Mouse (Mus musculus): ENCODE results near the gene Zfp78. TPM values are rescaled to one million over a fixed set of nuclear protein-coding genes. Genes with fewer than 3 reads are reported as not detected.

Gene Zfp78
- polyA plus RNA-seq, 1 experiment from 2014 or later, result 0.97 TPM

Other genes with a start within 250 kb of the Zfp78 start
- gene Zfp787, start 207.3 kb upstream of the Zfp78 start, polyA plus RNA-seq (2015; fragmentation: Nextera tagmentation; extraction: Ambion mirVana), result 9.9 and 12.0 TPM in 2 replicates
- 19.6 and 21.0 TPM in 2 replicates for gene Zfp444, start 191.1 kb upstream of the Zfp78 start, polyA plus RNA-seq (2015; fragmentation: Nextera tagmentation; extraction: Ambion mirVana)
- gene Galp, start 166.2 kb upstream of the Zfp78 start, polyA plus RNA-seq (2015; fragmentation: Nextera tagmentation; extraction: Ambion mirVana), result not detected in 2 replicates
- not detected in 2 replicates for gene Zscan5b, start 141.0 kb upstream of the Zfp78 start, polyA plus RNA-seq (2015; fragmentation: Nextera tagmentation; extraction: Ambion mirVana)
- not detected in 2 replicates for gene Epp13, start 110.6 kb upstream of the Zfp78 start, polyA plus RNA-seq (2015; fragmentation: Nextera tagmentation; extraction: Ambion mirVana)
- gene Zfp667, start 76.7 kb upstream of the Zfp78 start, polyA plus RNA-seq (2015; fragmentation: Nextera tagmentation; extraction: Ambion mirVana), result 7.1 and 7.6 TPM in 2 replicates
- gene Zfp583, start 32.0 kb upstream of the Zfp78 start, polyA plus RNA-seq (2015; fragmentation: Nextera tagmentation; extraction: Ambion mirVana), result 1.1 and 1.3 TPM in 2 replicates
- 0.32 and 0.39 TPM in 2 replicates for gene Gm3854, start 19.5 kb upstream of the Zfp78 start, polyA plus RNA-seq (2015; fragmentation: Nextera tagmentation; extraction: Ambion mirVana)
- gene Zfp28, start 20.0 kb downstream of the Zfp78 start, polyA plus RNA-seq (2015; fragmentation: Nextera tagmentation; extraction: Ambion mirVana), result 1.3 and 1.6 TPM in 2 replicates
- not detected in 2 replicates for gene Smim17, start 35.4 kb downstream of the Zfp78 start, polyA plus RNA-seq (2015; fragmentation: Nextera tagmentation; extraction: Ambion mirVana)
- gene Gm20715, start 47.0 kb downstream of the Zfp78 start, polyA plus RNA-seq (2015; fragmentation: Nextera tagmentation; extraction: Ambion mirVana), result not detected in 2 replicates
- not detected in 2 replicates for gene Olfr1344, start 75.4 kb downstream of the Zfp78 start, polyA plus RNA-seq (2015; fragmentation: Nextera tagmentation; extraction: Ambion mirVana)
- not detected in 2 replicates for gene Olfr1336, start 92.9 kb downstream of the Zfp78 start, polyA plus RNA-seq (2015; fragmentation: Nextera tagmentation; extraction: Ambion mirVana)
- not detected in 2 replicates for gene Olfr1346, start 103.8 kb downstream of the Zfp78 start, polyA plus RNA-seq (2015; fragmentation: Nextera tagmentation; extraction: Ambion mirVana)
- gene Olfr5, start 123.7 kb downstream of the Zfp78 start, polyA plus RNA-seq (2015; fragmentation: Nextera tagmentation; extraction: Ambion mirVana), result not detected in 2 replicates
- gene Olfr1347, start 136.5 kb downstream of the Zfp78 start, polyA plus RNA-seq (2015; fragmentation: Nextera tagmentation; extraction: Ambion mirVana), result not detected in 2 replicates
- gene Olfr1348, start 145.5 kb downstream of the Zfp78 start, polyA plus RNA-seq (2015; fragmentation: Nextera tagmentation; extraction: Ambion mirVana), result not detected in 2 replicates
- gene Olfr1349, start 159.7 kb downstream of the Zfp78 start, polyA plus RNA-seq (2015; fragmentation: Nextera tagmentation; extraction: Ambion mirVana), result not detected in 2 replicates
- gene Olfr1350, start 201.6 kb downstream of the Zfp78 start, polyA plus RNA-seq (2015; fragmentation: Nextera tagmentation; extraction: Ambion mirVana), result not detected in 2 replicates